Mouse (Mus musculus): ENCODE results near the gene Armc7. TPM values are rescaled to one million over a fixed set of nuclear protein-coding genes. Genes with fewer than 3 reads are reported as not detected.
"Not testable (repeated sequence)": the region's sequence is repeated elsewhere in the genome, so short reads cannot be mapped to it uniquely, and the experiment has no call there.

Gene Armc7
- total RNA-seq, 2 experiments from 2014 or later = 8.7 to 10.6 TPM

DNA sequence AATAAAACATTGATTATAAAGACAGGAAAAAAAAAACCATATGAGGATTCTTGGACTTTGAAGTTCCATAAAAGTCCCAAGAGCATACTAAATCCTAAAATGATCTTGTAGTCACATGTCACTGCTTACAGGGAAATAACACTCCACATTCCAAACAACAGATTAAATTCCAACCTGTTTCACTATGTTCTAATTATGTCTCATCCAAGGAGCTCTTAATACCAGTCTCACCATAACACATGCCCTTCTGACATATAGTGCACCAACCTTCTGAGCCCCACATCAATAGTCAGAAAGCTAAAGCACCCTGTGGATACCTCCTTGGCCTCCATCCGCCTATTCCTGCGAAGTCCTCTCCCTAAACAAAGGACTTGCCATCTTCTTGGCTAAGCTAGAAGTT, 44.8 kb downstream of the Armc7 start:
- DNase-seq (ENCODE audit: low spot score in 2 of 2) = no peak

DNA sequence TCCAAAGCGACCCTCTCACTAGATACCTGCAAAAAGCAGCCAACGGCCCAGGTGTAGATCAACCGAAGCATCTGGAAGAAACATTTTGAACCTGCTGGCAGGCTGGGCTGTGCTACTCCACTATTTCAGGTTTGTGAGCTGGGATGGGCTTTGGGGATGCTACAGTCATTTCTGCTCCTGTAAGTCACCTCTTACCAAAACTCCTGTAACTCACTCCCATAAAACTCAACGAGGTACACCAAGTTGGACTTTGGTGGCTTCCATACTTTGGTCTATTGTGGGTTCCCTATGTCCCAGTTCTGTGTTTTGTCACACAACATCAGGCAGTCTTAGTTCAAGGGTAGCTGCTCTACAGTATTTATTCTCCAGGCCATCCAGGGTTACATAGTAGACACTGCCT, 45.6 kb downstream of the Armc7 start:
- DNase-seq (ENCODE audit: low spot score in 2 of 2) = no peak

DNA sequence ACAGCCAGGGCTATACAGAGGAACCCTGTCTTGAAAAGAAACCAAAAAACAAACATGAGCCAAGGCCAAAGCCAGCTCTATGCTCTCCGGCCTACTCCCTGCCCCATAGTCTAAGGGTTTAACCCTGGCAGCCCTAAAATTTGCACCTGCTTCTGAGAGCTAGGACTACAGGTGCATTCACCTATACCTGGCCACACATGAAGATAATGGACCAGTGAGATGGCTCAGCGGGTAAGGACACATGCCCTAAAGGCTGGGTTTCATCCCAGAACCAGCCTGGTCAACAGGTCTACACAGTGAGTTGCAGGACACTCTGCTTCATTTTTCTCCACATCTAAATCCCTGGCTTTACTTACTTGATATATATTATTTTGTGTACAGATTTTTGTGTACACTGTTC, 46.8 kb downstream of the Armc7 start:
- no peak for DNase-seq (ENCODE audit: low spot score in 2 of 2)

DNA sequence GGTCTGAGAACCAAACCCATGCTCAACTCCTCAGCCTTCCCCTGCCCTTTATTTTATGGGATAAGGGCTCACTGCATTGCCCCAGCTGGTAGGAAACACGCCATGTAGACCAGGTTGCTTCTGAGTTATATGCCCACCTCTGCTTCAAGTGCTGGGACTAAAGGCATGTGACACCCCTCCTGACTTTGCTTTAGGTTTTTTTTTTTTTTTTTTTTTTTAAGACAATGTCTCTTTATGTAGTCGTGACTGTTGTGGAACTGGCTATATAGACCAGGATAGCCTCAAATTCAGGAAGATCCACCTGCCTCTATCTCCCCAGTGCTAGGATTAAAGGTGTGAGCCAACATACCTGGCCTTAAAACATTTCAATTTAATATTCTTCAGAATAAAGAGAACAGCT, 47.2 kb downstream of the Armc7 start:
- no peak for DNase-seq (ENCODE audit: low spot score in 2 of 2)

DNA sequence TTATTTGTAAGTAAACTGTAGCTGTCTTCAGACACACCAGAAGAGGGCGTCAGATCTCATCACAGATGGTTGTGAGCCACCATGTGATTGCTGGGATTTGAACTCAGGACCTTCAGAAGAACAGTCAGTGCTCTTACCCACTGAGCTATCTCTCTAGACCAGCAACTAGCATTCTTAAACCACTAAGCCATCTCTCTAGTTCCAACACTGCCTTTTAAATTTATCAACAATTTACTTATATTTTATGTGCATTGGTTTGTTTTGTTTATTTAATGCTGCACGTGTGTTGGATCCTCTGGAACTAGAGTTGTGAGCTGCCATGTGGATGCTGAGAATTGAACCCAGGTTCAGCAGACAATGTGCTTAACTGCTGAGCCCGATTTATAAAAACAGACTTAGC, 51.0 kb downstream of the Armc7 start:
- not testable (repeated sequence) for DNase-seq (ENCODE audit: low spot score in 2 of 2)

DNA sequence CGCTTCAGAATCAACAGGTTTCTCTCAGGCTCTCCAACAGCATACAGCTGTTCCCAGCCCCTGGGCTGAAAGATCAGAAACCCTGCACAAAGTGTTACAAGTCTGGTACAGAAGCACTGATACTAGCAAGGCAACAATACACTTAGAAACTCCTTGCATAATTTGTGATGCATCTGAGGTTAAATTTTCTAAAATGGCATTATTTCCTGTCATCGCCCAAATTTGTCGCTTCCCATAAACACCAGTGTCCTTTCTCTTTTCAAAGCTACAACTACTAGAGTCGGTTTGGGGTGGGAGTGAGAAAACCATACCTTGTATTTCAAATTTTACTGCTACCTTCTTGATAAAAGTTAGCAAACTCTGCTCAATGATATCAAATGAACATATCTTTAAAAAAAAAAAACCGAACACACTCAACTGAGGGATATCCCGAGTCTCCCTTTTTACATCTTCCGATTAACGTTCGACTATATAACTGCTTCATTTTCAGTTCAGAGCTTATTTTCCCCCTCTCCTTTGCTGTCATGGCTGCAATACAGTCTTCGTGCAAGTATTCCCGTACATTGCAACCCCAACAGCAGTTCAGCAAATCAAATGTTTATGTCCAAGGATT, 59.4 kb downstream of the Armc7 start:
- DNase-seq (ENCODE audit: low spot score in 2 of 2) = no peak

DNA sequence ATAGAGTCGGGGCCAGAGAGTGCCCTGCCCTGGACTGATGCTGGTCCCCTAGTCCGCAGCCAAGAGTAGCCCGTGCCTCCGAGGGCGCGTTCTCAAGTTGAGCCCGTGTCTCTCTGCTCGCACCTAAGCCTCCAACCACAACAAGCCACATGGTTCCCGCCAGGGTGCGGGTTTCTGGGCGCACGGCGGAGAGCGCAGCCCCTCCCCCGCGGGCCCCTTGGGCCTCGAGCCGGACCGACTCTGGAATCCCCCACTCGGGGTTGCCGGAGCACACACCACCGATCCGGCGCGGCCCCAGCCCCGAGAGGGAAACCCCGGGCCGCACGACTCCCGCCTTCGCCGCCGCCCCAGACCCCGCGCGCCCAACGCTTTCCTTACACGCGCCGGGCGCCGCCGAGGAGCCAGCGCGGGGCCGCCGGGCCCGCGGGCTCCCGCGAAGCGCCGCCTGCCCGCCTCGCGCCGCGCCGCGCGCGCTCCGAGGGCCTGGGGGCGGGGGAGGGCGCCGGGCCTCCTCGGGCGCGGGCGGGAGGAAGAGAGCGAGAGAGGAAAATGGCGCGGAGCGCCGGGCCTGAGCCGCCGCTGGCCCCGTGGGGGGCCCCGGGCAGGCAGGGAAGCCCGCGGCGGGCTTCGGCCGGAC, 60.1 kb downstream of the Armc7 start:
- peak; percentile 51 to 71 for DNase-seq (ENCODE audit: low spot score in 2 of 2)

DNA sequence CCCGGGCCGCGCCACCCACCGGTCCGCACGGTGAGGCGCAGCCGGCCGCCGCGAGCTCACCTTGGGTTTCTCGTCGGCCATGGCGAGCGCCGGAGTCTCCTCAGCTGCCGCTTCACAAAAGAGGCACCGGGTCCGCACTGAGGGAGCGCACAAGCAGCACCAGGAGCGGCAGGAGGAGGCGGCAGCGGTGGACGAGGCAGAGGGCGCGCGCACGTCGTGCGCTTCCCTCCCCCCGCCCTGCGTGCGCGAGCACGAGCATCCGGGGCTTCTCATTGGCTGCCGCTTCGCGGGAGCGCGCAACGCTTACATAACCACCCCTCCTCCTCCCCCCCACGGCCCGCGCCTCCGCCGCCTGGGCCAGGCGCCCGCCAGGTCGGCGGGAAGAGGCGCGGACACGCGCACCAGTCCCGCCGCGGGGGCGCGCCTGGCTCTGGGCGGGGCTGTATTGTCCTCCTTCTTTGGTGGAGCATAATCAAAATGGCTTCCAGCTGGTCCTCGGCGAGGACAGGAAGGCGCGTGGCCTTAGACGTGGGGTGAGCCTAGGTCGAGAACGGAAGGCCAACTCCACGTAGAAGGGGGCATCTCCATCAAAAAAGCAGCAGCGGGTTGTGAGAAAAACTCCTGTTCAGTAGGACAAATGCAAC, 60.7 kb downstream of the Armc7 start, which contains the start of gene Sumo2:
TSS of gene Sumo2 (minus strand) at position 239 of the 644 bp plus-strand sequence.
- peak; percentile 98 to 99 for DNase-seq (ENCODE audit: low spot score in 2 of 2)

DNA sequence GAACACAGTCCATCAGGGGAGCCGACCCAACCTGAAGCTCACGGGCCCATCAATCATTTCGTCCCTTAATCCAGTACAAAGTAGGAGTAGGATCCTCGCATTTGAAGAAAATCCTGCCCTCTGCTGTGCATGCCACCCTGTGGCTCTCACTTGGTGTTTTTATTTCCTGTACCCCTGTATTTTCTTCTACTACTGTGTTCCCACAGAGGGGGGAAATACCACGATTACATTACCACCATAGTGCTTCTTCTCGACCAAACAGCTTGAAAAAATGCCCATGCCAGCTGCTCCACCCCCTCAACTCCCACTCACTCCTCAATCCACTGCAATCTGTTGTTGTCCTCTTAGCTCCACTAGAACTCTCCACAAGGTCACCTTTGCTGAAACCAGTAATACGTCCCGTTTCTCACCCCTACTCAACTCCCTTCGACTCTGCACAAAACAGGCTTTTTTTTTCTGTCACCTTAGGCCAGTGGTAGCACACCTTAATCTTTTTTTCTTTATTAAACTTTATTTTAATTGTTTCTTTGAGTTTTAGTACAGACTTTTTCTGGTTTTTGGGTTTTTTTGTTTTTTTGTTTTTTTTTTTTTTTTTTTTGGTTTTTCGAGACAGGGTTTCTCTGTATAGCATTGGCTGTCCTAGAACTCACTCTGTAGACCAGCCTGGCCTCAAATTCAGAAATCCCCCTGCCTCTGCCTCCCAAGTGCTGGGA, 61.5 kb downstream of the Armc7 start:
- peak in 1 of 2 experiments; percentile 55 for DNase-seq (ENCODE audit: low spot score in 2 of 2)

DNA sequence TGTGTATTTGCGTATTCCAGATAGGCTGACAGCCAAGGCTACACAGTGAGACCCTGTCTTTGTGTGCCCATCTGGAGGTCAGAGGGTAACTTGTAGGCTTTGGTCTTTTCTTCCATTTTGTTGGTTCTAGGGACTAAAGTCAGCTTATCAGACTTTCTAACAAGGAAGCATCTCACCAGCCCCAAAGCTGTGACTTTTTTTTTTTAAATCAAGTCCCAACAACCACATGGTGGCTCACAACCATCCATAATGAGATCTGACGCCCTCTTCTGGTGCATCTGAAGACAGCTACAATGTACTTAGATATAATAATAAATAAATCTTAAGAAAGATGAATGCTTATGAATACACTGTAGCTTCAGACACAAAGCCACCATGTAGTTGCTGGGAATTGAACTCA, 62.6 kb downstream of the Armc7 start:
- no peak for DNase-seq (ENCODE audit: low spot score in 2 of 2)

Small RNA genes within 50 kb of the gene (microRNA-seq; reads per million reads assigned to microRNA genes)
- gene Mir3968 = 0 reads per million in 2 experiments

Other genes with a start within 250 kb of the Armc7 start
- 10 to 100 TPM; 41.7 to 47.0 TPM for gene Grin2c, start 208.4 kb upstream of the Armc7 start, total RNA-seq (2021)
- 10 to 100 TPM; 19.4 to 21.3 TPM for gene Fdxr, start 198.6 kb upstream of the Armc7 start, total RNA-seq (2021)
- 10 to 100 TPM in 1 of 2 experiments, 1 to 10 TPM in 1; 10.0 to 10.2 TPM for gene Fads6, start 178.0 kb upstream of the Armc7 start, total RNA-seq (2021)
- gene Otop2, start 168.5 kb upstream of the Armc7 start, total RNA-seq (2021) = not detected
- under 1 TPM; 0.16 to 0.45 TPM for gene Ush1g, start 153.6 kb upstream of the Armc7 start, total RNA-seq (2021)
- under 1 TPM; 0.14 to 0.17 TPM for gene Otop3, start 140.9 kb upstream of the Armc7 start, total RNA-seq (2021)
- gene Hid1, start 107.9 kb upstream of the Armc7 start, total RNA-seq (2021) = 10 to 100 TPM; 90.0 to 94.3 TPM
- 10 to 100 TPM; 18.6 to 21.3 TPM for gene Cdr2l, start 93.8 kb upstream of the Armc7 start, total RNA-seq (2021)
- gene Mrpl58, start 71.9 kb upstream of the Armc7 start, total RNA-seq (2021) = 10 to 100 TPM; 95.7 to 96.6 TPM
- gene Atp5h, start 55.7 kb upstream of the Armc7 start, total RNA-seq (2021) = 100 to 1,000 TPM; 440 to 460 TPM
- gene Kctd2, start 55.5 kb upstream of the Armc7 start, total RNA-seq (2021) = 10 to 100 TPM; 59.0 to 68.3 TPM
- not detected for gene Trim80, start 35.1 kb upstream of the Armc7 start, total RNA-seq (2021)
- gene Slc16a5, start 13.2 kb upstream of the Armc7 start, total RNA-seq (2021) = not detected
- 10 to 100 TPM; 68.8 to 72.5 TPM for gene Nt5c, start 16.2 kb downstream of the Armc7 start, total RNA-seq (2021)
- 100 to 1,000 TPM; 188 to 227 TPM for gene Jpt1, start 38.7 kb downstream of the Armc7 start, total RNA-seq (2021)
- gene Sumo2, start 60.6 kb downstream of the Armc7 start, total RNA-seq (2021) = 100 to 1,000 TPM; 352 to 361 TPM
- 10 to 100 TPM; 43.4 to 47.1 TPM for gene Nup85, start 88.8 kb downstream of the Armc7 start, total RNA-seq (2021)
- gene Mrps7, start 128.3 kb downstream of the Armc7 start, total RNA-seq (2021) = 10 to 100 TPM; 53.1 to 56.4 TPM
- gene Gga3, start 128.4 kb downstream of the Armc7 start, total RNA-seq (2021) = 10 to 100 TPM; 57.0 to 69.8 TPM
- gene Mif4gd, start 137.3 kb downstream of the Armc7 start, total RNA-seq (2021) = 10 to 100 TPM; 22.5 to 23.5 TPM
- 10 to 100 TPM; 54.0 to 57.1 TPM for gene Slc25a19, start 152.6 kb downstream of the Armc7 start, total RNA-seq (2021)
- 100 to 1,000 TPM; 178 to 182 TPM for gene Grb2, start 232.9 kb downstream of the Armc7 start, total RNA-seq (2021)